Mouse (Mus musculus) ES-Bruce4 (cell line): ENCODE results near the gene Rd3.

Experiments
- CTCF ChIP-seq: IDR thresholded peaks from one replicate; pipeline ENCODE4 v1.8.1; 2011; ENCODE audit warnings: low read depth, low read length
- EP300 ChIP-seq: IDR thresholded peaks from 2 replicates; pipeline ENCODE4 v1.6.1; 2011; ENCODE audit warnings: low read depth, low read length; ENCODE audit not compliant: insufficient read depth
- POLR2A ChIP-seq: IDR thresholded peaks from one replicate; pipeline ENCODE4 v1.8.1; 2011; ENCODE audit warnings: low read length; ENCODE audit not compliant: insufficient read depth

GRCm38 (mm10) chr1:191950611-191951010, 26.6 kb upstream of the Rd3 start:
- TF ChIP-seq POLR2A (no peak), CTCF (no peak), EP300 (no peak)
